ENCODE assay signal across 23 mouse cellular contexts in the genomic region with DNA sequence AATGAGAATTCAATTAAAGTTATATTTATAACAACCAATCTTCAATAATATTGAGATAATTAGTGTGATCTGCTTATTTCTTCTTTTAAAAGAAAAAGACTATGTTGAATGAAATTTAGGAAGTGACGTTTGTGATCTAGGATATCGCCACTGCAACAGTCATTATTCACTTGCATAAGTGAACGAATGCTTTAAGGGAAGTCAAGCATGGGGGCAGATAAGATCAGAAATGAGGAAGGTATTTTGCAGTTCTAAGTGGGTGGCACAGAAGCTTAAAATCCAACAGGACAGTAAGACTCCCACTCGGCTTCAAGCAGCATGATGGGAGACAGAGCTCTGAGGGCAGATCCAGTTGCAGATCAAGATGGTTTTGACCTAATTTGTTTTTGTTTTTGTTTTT.
"Had no signal": no experiment of that assay in that cellular context is flagged by ENCODE, and none has a peak within 500 bp of the region (broad histone marks: within the 10 kb centered on the region; RNA-seq: fewer than 3 reads in every experiment).

No protein-coding gene starts in this region.

- H3K36me3 ChIP-seq: hindbrain, embryonic 13.5 days; hindbrain, embryonic 15.5 days; intestine, embryonic 15.5 days; limb, embryonic 12.5 days had no signal

- DNase-seq: gastrocnemius, postnatal 14 days; gastrocnemius, postnatal 36 days; heart, adult 18-20 months; heart, postnatal 10 days; kidney, adult 18-20 months; kidney, adult 8-10 months; kidney, postnatal 10 days; kidney, postnatal 25 days; kidney, postnatal 4 days; liver had no signal

- H3K4me3 ChIP-seq: heart, embryonic 10.5 days; heart, embryonic 12.5 days; hindbrain, embryonic 13.5 days; hindbrain, embryonic 15.5 days; intestine, embryonic 15.5 days; layer of hippocampus, adult 2 months; left cerebral cortex, adult 2 months; limb, embryonic 10.5 days; limb, embryonic 12.5 days; liver, embryonic 12.5 days had no signal

- H3K27me3 ChIP-seq: heart, embryonic 12.5 days; hindbrain, embryonic 13.5 days; hindbrain, embryonic 15.5 days; intestine, embryonic 15.5 days; limb, embryonic 12.5 days; liver, embryonic 12.5 days had no signal

- H3K27ac ChIP-seq: heart, embryonic 10.5 days; hindbrain, embryonic 13.5 days; hindbrain, embryonic 15.5 days; intestine, embryonic 15.5 days; layer of hippocampus, adult 2 months; left cerebral cortex, adult 2 months; limb, embryonic 10.5 days; limb, embryonic 12.5 days; liver, embryonic 12.5 days; liver, embryonic 14.5 days had no signal

- H3K4me1 ChIP-seq: hindbrain, embryonic 13.5 days; hindbrain, embryonic 15.5 days; intestine, embryonic 15.5 days; limb, embryonic 10.5 days; limb, embryonic 12.5 days had no signal

- H3K4me2 ChIP-seq: heart, embryonic 12.5 days; hindbrain, embryonic 13.5 days; hindbrain, embryonic 15.5 days; intestine, embryonic 15.5 days; limb, embryonic 12.5 days; liver, embryonic 12.5 days had no signal

- H3K9me3 ChIP-seq: heart, embryonic 10.5 days; hindbrain, embryonic 13.5 days; hindbrain, embryonic 15.5 days; intestine, embryonic 15.5 days; limb, embryonic 10.5 days; limb, embryonic 12.5 days; liver, embryonic 12.5 days had no signal

- H3K9ac ChIP-seq: heart, embryonic 12.5 days; hindbrain, embryonic 13.5 days; hindbrain, embryonic 15.5 days; intestine, embryonic 15.5 days; limb, embryonic 12.5 days; liver, embryonic 12.5 days; liver, embryonic 14.5 days had no signal

- ATAC-seq: inflammation-experienced regulatory T-cells, adult 6 months; intestine, embryonic 15.5 days; intestine, postnatal 0 days; liver, embryonic 12.5 days had no signal
